Mouse (Mus musculus): ENCODE results near the gene Mfn2. TPM values are rescaled to one million over a fixed set of nuclear protein-coding genes. Genes with fewer than 3 reads are reported as not detected.

Gene Mfn2
- total RNA-seq, 2 experiments from 2014 or later, result 187 to 211 TPM

- peak; percentile 31 to 41 for DNase-seq (ENCODE audit: low spot score in 2 of 2)
Observed at GRCm38 (mm10) chr4:147918459-147919121, 14.1 kb upstream of the Mfn2 start.

GRCm38 (mm10) chr4:147909486-147909885, 5.0 kb upstream of the Mfn2 start:
- no peak for DNase-seq (ENCODE audit: low spot score in 2 of 2)

GRCm38 (mm10) chr4:147906230-147906629, 1.7 kb upstream of the Mfn2 start:
- peak in 1 of 2 experiments; percentile 18 for DNase-seq (ENCODE audit: low spot score in 2 of 2)

GRCm38 (mm10) chr4:147905090-147905659, 671 bp upstream of the Mfn2 start:
- DNase-seq (ENCODE audit: low spot score in 2 of 2), result no peak

GRCm38 (mm10) chr4:147903601-147904000, 903 bp downstream of the Mfn2 start:
- no peak for DNase-seq (ENCODE audit: low spot score in 2 of 2)

GRCm38 (mm10) chr4:147902906-147903500, 1.5 kb downstream of the Mfn2 start:
- no peak for DNase-seq (ENCODE audit: low spot score in 2 of 2)

- no peak for DNase-seq (ENCODE audit: low spot score in 2 of 2)
Observed at GRCm38 (mm10) chr4:147900452-147900851, 4.1 kb downstream of the Mfn2 start.

- no peak for DNase-seq (ENCODE audit: low spot score in 2 of 2)
Observed at GRCm38 (mm10) chr4:147897348-147897747, 7.2 kb downstream of the Mfn2 start.

- DNase-seq (ENCODE audit: low spot score in 2 of 2), result no peak
Observed at GRCm38 (mm10) chr4:147896411-147896810, 8.1 kb downstream of the Mfn2 start.

GRCm38 (mm10) chr4:147895815-147896330, 8.6 kb downstream of the Mfn2 start:
- DNase-seq (ENCODE audit: low spot score in 2 of 2), result no peak

- no peak for DNase-seq (ENCODE audit: low spot score in 2 of 2)
Observed at GRCm38 (mm10) chr4:147890341-147890740, 14.2 kb downstream of the Mfn2 start.

- no peak for DNase-seq (ENCODE audit: low spot score in 2 of 2)
Observed at GRCm38 (mm10) chr4:147888237-147888636, 16.3 kb downstream of the Mfn2 start.

- DNase-seq (ENCODE audit: low spot score in 2 of 2), result no peak
Observed at GRCm38 (mm10) chr4:147887277-147887676, 17.2 kb downstream of the Mfn2 start.

GRCm38 (mm10) chr4:147886158-147886557, 18.3 kb downstream of the Mfn2 start:
- DNase-seq (ENCODE audit: low spot score in 2 of 2), result no peak

- DNase-seq (ENCODE audit: low spot score in 2 of 2), result no peak
Observed at GRCm38 (mm10) chr4:147884138-147884537, 20.4 kb downstream of the Mfn2 start.

GRCm38 (mm10) chr4:147883041-147883440, 21.5 kb downstream of the Mfn2 start:
- no peak for DNase-seq (ENCODE audit: low spot score in 2 of 2)

GRCm38 (mm10) chr4:147881792-147882191, 22.7 kb downstream of the Mfn2 start:
- no peak for DNase-seq (ENCODE audit: low spot score in 2 of 2)

GRCm38 (mm10) chr4:147879865-147880264, 24.6 kb downstream of the Mfn2 start:
- no peak for DNase-seq (ENCODE audit: low spot score in 2 of 2)

GRCm38 (mm10) chr4:147879456-147879855, 25.0 kb downstream of the Mfn2 start:
- DNase-seq (ENCODE audit: low spot score in 2 of 2), result no peak

- no peak for DNase-seq (ENCODE audit: low spot score in 2 of 2)
Observed at GRCm38 (mm10) chr4:147878537-147878936, 26.0 kb downstream of the Mfn2 start.

- no peak for DNase-seq (ENCODE audit: low spot score in 2 of 2)
Observed at GRCm38 (mm10) chr4:147875852-147876575, 28.5 kb downstream of the Mfn2 start.

- no peak for DNase-seq (ENCODE audit: low spot score in 2 of 2)
Observed at GRCm38 (mm10) chr4:147869238-147869637, 35.3 kb downstream of the Mfn2 start.

Measured in adrenal gland, adult 18-20 months (tissue).